Comparison of ENCODE assay signal across 22 mouse cellular contexts in the genomic region with DNA sequence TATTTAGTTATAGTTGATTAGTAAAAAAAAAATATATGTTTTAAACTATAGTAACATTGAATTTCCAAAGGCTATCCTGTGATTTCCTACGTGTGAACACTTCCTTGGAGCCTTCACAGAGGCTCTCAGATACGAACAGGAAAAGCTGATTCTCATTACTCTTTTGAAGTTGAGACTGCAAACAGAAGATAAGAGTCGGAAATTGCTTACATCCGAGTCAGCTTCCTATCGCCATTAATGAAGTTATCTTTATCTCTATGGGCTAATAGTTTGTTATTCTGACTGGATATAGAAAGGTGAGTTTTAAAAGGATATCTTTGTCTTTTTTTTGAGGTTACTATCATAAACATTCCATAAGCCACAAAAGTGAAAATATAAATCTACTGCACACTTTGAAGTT.
"Had no signal": no experiment of that assay in that cellular context is flagged by ENCODE, and none has a peak within 500 bp of the region (broad histone marks: within the 10 kb centered on the region; RNA-seq: fewer than 3 reads in every experiment).

No protein-coding gene starts in this region.

- H3K36me3 ChIP-seq: intestine, embryonic 15.5 days; kidney, embryonic 15.5 days; limb, embryonic 12.5 days; limb, embryonic 15.5 days; midbrain, embryonic 10.5 days; midbrain, embryonic 13.5 days; neural tube, embryonic 13.5 days; stomach, embryonic 15.5 days had no signal

- H3K9me3 ChIP-seq: intestine, embryonic 15.5 days; kidney, embryonic 15.5 days; limb, embryonic 12.5 days; limb, embryonic 15.5 days; megakaryocyte, embryonic 14.5 days; midbrain, embryonic 10.5 days; midbrain, embryonic 13.5 days; neural tube, embryonic 13.5 days; stomach, embryonic 15.5 days had no signal

- ATAC-seq: intestine, embryonic 15.5 days; liver, postnatal 0 days; midbrain, embryonic 13.5 days; midbrain, embryonic 16.5 days had no signal

- H3K4me3 ChIP-seq: intestine, embryonic 15.5 days; kidney, embryonic 15.5 days; limb, embryonic 12.5 days; limb, embryonic 15.5 days; megakaryocyte, embryonic 14.5 days; midbrain, embryonic 10.5 days; midbrain, embryonic 13.5 days; myocyte; neural tube, embryonic 13.5 days; stomach, embryonic 15.5 days had no signal

- H3K4me1 ChIP-seq: intestine, embryonic 15.5 days; limb, embryonic 12.5 days; limb, embryonic 15.5 days; megakaryocyte, embryonic 14.5 days; neural tube, embryonic 13.5 days; stomach, embryonic 15.5 days had no signal

- H3K27me3 ChIP-seq: intestine, embryonic 15.5 days; kidney, embryonic 15.5 days; limb, embryonic 12.5 days; limb, embryonic 15.5 days; megakaryocyte, embryonic 14.5 days; midbrain, embryonic 13.5 days; neural tube, embryonic 13.5 days; stomach, embryonic 15.5 days had no signal

- H3K9ac ChIP-seq: intestine, embryonic 15.5 days; kidney, embryonic 15.5 days; limb, embryonic 12.5 days; limb, embryonic 15.5 days; liver, embryonic 14.5 days; liver, postnatal 0 days; midbrain, embryonic 13.5 days; neural tube, embryonic 13.5 days; stomach, embryonic 15.5 days had no signal

- H3K27ac ChIP-seq: intestine, embryonic 15.5 days; kidney, embryonic 15.5 days; limb, embryonic 12.5 days; limb, embryonic 15.5 days; liver, embryonic 14.5 days; macrophage; midbrain, embryonic 10.5 days; midbrain, embryonic 13.5 days; neural tube, embryonic 13.5 days; stomach, embryonic 15.5 days had no signal

- H3K4me2 ChIP-seq: intestine, embryonic 15.5 days; kidney, embryonic 15.5 days; limb, embryonic 12.5 days; limb, embryonic 15.5 days; liver, embryonic 11.5 days; midbrain, embryonic 13.5 days; neural tube, embryonic 13.5 days; stomach, embryonic 15.5 days had no signal

- DNase-seq: kidney, adult 18-20 months; kidney, postnatal 4 days; left cerebral cortex, postnatal 4 days; liver, postnatal 0 days; retina, postnatal 1 day; right cerebral cortex, postnatal 25 days; spleen, adult 18-20 months; thymus, postnatal 25 days had no signal
